Mouse (Mus musculus): ENCODE measurements around the gene Hydin.

The Hydin gene

DNA sequence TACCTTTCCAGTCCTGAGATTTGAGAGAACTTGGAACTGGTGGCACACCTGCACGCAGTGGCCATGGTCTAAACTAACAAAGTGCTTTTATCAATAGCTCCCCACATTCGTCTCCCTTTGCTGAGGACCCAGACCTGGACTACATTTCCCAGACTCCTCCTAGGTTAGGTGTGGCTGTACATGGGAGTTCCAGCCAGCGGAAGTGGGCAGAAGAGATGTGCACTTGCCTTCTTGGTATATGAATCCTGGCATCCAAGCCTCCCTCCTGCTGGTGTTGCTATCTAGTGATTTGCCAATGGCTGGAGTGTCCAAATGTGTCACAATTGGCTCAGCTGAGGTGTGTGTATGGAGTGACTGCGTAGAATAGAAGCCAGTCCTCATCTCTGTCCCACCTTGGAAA, 173.8 kb downstream of the Hydin start:
- no peak for DNase-seq (ENCODE audit: low read depth, low spot score)

DNA sequence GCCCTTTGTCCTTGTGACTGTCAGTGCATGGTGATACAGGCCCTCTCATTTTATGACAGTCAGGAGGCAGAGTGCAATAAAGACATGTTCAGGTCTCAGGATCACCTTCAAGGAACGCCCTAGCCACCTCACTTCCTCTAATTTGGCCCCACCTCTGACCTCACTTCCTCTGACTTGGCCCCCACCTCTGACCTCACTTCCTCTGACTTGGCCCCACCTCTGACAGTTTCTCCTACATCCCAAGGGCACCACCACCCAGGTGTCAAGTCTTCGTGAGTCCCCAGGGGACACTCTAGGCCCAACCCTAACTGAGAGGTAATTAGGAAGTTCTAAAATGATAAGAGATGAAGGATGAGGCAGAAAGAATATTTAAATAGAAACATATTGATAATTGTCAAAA, 177.5 kb downstream of the Hydin start:
- no peak for DNase-seq (ENCODE audit: low read depth, low spot score)

DNA sequence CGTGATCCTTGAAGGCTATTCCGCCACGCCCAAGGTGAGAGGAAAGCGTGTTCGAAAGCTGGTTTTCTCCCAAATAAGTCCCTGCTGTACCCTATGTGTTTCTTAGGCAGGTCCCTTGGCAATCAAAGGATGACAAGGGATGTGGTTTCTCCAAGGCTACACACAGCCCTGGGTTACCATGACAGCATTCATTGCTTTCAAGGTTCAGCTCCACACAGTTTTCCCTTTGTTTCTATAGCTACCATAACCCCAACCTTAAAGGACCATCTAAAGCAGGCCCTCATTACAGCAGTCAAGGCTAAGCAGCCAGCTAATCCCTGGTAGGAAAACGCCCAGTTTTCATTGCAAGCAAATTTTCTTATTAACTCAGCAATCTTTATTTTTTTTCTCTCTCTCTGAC, 183.7 kb downstream of the Hydin start:
- DNase-seq (ENCODE audit: low read depth, low spot score): peak; percentile 12

DNA sequence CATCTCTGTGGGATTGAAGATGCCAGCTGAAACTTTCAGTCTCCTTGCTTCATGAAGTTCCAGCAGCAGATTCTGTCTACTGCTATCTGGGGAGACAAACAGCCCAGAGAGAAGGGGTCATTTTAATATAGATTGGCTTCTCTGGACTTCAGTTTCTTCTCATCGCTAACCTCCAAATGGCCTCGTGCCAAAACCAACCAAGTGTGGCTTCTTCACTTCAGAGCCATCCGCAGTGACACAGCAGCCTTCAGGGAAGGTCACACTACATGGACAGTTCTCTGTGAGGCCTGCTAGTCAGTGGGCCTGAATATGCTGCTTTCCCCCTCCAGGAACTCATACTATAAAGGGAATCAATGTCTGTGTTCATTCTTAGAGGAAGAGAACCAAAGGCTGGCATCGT, 187.7 kb downstream of the Hydin start:
- no peak for DNase-seq (ENCODE audit: low read depth, low spot score)

DNA sequence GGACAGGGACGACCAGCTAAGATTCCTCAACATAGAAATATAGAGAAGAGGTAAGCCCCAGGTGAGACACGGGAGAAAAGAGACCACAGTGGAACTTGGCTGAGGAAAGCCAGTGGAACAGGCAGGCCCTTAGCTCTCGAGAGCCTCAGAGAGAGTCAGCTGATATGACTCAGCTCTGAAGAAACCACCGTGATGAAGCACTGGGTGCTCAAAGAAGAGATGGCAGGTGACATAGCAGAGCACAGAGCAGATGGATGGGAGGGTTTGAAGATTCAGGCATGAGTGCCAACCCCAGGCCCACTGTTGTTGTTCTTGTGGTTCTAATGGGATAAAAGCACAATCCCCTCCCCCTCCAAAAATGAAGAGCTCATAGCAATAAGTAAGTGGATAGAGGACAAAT, 190.6 kb downstream of the Hydin start:
- no peak for DNase-seq (ENCODE audit: low read depth, low spot score)

DNA sequence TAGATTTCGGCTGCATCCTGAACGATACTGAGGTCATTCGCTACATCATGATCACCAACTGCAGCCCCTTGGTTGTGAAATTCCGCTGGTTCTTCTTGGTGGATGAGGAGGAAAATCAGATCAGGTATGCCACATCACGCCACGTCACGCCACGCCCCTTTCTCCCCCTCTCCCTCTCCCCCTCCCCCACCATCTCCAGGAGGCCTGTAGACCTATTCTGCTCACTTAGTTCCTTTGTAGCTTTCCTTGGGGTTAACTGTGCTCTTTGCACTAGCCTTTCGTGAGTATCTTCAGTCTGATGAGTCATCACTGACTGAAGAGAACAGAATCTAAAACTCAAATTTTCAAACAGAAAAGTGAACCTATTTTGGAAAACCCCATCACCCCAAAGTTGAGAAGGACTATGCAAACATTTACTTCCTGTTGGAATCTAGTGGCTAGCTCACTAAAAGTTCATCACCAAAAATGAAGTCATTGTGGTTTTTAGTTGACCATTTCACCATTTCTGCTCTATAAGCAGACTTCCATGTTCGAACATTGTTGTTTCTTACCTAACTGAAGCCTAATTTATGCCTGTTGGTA, 195.9 kb downstream of the Hydin start:
- DNase-seq (ENCODE audit: low read depth, low spot score): no peak

DNA sequence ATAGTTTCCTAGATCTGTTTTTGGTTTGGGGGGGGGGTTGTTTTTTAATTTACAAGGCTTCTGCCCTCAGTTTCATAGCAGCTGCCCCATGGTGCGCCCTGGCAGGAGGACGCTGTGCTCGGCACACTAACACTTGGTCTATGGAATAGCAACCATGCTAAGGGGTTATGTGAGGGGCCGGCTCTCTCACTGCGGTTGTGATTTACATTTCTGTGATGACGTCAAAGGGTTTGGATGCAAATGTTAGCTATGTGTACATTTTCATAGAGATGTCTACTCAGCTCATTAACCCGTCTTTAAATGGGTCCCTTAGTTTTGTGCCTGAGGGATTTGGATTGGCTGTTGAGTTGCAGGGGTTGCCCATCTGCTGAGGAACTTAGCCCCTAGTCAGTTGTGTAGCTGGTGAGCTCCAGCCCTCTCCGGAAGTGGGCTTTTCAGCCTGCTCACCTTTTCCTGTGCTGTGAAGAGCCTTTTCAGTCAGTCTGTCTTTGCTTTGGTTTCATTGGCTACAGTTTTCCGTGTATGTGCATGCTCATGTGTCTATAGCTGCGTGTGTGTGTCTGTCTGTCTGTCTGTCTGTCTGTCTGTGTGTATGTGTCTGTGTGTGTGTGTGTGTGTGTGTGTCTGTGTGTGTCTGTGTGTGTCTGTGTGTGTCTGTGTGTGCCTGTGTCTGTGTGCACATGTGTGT, 197.1 kb downstream of the Hydin start:
- no peak for DNase-seq (ENCODE audit: low read depth, low spot score)

DNA sequence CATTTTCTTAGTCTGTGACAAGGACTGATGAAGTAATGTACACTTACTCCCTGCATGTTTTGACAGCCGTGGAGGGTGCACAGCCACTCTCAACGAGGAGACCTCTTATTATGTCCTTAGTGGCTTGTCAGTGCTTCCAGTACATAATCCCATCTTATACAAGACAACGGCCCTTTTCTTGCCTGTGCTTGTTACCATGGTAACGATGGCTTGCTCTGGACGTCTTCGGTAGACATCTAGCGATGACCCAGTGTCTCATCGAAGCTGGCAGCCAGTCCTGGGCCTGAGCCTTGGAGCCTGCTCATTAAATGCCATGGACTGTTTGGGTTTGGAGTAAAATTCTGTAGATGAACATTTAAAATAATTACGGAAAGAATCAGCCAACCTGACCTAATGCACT, 198.8 kb downstream of the Hydin start:
- no peak for DNase-seq (ENCODE audit: low read depth, low spot score)

DNA sequence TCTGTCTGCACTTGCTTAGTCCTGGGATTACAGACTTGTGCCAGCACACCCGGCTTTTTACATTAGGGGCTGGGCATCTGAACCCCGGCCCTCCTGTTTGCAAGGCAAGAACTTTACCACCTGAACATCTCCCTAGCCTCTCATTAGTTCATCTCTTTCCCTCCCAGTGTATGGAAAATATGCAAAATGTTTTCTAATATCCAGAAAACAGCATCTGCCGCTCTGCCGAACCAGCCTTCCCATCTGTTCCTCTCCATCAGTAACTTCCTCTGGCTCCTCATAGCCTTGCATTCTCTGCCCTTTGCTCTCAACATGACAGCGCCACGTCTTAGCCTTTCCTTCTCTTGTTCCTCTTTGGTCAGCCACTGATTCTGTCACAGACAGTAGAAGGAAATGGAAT, 210.5 kb downstream of the Hydin start:
- no peak for DNase-seq (ENCODE audit: low read depth, low spot score)

DNA sequence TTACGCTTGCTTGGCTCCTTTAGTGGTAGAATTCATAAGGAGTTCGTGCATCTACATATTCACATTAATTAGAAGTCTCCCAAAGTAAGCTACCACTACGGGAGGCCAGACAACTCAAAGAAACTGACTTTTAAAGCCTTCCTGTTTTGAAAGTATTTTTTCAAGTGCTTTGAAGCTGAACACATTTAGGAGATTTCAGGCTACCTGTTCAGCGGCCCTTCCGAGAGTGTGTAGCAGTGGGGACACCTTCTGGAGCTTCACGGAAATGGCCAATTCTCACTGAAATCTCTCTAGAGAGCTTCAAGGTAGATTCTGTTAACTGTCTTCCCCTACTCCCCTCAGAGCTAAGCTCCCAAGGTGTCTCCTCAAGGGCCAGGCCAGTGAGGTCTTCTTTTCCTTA, 211.8 kb downstream of the Hydin start:
- peak; percentile 47 for DNase-seq (ENCODE audit: low read depth, low spot score)

DNA sequence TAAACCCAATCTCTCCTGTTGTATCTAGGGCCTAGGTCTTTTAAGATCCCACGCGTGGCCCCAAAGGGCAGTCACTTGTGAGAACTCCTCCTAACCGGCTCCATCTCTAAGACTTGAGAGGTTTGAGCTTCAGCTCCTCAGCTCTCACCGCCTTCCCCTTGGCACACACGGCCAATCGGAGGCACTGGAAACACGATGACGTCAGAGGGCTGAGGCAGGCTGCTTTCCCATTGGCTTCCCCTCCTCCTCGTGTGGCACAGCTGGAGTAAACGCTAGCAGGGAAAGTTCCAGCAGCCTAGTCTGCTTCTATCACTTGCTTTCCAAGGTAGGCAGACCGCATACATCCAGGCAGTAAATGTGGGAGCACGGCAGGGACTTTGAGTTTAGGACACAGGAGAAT, 212.6 kb downstream of the Hydin start:
- DNase-seq (ENCODE audit: low read depth, low spot score): no peak

DNA sequence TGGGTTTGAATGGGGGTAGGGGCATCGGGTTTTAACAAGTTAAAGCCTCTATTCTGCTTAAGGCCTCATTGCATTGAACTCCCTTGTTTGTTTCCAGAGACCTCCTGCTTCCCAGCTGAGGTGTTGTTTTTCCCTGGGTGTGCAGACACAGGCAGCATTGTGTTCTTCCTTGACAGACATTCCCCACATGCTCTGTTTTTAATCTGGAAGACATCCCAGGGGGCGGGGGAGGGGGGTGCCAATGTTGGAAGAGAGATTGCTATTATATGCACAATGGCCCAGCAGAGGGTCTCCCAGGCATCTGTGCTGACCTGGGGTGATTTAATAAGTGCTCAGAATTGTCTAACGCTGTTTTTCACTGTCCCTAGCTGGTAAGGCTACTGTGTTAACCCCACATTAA, 215.5 kb downstream of the Hydin start:
- no peak for DNase-seq (ENCODE audit: low read depth, low spot score)

DNA sequence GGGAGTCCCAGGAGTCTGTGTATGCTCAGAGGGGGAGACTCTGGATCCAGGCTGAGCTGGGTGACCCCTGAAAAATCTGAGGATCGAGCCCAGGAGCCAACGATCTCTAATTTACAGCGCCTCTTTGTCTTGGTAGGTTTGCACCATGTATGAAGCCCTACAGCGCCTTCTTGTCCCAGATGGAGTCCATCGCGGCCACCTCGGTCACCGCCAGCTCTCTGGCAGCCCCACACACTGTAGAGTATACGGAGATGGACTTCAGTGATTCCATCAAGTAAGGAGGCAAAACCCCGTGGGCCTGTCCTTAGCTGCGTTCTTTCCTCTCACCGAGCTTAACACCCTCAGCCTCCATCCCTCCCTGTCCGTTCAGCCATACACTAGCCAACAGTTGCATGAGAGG, 218.5 kb downstream of the Hydin start:
- DNase-seq (ENCODE audit: low read depth, low spot score): no peak

DNA sequence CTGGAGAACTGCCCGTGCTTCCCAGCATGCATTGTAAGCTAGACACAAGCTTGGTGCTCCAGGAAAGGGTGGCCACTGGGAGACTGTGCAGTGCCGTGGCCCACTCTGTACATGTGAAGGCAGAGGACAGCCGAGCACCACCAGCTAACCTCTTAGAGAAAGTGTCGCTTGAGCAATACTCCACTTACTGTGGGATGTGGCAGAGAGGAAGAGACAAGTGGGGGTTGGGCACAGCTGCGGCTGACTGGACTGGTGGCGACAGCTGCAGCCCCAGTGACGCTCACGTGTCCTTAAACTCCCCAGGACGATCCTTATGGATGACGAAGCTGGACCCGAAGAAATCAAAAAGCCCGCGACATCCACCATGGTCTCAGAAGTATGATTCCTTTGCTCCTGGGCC, 219.2 kb downstream of the Hydin start:
- DNase-seq (ENCODE audit: low read depth, low spot score): no peak

DNA sequence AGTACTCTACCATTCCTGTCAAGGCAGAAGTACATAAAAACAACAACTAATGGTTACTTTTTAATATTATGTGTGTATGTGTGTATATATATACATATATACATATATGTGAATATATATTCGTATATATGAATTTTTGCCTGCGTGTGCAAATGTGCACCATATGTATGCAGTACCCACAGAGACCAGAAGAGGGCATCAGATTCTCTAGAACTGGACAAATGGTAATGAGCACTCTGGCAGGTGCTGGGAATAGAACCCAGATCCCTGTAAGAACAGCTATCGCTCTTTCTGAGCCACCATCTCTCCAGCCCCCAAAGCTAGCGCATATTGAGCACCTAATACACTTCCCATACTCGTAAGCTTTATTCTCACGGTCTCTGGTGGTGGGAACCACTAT, 220.9 kb downstream of the Hydin start:
- DNase-seq (ENCODE audit: low read depth, low spot score): no peak

DNA sequence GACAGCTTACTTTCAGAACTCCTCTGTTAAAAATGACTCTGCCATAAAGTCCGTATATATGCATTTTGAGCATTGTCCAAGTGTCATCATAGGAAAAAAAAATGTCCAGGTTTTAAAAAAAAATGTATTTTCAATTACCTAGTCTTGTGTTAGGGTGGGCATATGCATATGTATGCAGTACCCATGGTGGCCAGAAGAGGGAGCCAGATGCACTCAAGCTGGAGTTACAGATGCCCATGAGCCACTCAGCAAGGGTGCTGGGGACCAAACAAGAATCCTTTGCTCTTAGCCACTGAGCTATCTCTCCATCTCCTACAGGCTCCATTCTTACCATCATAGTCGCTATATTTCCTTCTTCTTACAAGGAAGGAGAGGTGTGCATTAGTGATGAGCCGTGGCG, 222.6 kb downstream of the Hydin start:
- DNase-seq (ENCODE audit: low read depth, low spot score): no peak

DNA sequence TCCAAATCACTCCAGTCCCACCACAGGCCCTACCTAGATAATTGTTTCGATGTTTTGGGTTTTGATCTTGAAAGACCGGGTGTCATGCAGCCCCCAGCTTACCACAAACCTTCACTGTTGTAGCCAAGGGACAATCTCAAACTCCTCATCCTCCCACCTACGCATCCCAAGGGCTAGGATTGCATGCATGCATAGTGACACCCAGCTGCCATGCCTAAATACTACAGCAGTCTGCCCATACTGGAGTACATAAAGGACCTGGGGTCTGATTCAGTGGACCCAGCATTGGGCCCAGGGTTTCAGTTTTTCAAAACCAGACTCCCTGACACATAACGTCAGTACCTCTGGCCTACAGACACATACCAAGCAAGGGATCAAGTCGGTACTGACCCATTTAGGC, 224.3 kb downstream of the Hydin start:
- no peak for DNase-seq (ENCODE audit: low read depth, low spot score)

DNA sequence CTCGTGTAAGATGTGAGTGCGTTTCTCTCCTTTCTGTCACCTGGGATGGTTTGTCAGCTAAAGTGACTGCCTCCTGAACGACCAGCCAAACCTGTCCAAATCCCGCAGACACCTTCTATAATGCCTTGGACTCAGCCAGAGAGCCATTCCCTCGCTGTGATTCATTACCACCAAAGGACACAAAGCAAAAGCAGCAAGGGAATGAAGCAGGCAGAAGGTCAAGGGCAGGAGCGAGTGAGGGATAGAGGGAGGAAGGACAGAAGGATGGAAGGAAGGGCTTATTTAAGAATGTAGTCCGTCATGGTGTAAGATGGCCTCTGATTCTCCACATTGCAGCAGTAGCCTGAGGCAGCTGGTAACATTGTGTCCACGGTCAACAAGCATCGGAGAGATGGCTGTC, 229.5 kb downstream of the Hydin start:
- DNase-seq (ENCODE audit: low read depth, low spot score): no peak

DNA sequence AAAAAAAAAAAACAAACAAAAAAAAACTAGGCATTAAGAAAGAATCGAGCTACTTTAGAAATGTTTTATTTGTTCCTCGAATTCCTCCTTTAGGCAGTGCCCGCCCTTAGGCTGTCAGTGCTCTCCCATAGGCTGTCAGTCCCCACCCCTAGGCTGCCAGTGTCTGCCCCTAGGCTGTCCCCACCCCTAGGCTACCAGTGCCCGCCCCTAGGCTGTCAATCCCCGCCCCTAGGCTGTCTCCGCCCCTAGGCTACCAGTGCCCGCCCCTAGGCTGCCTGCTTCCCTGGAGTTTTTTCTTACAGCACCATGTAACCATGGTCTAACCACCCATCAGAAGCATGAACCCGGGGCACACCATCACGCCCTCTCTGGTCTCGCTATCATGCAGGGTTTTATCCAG, 233.5 kb downstream of the Hydin start:
- no peak for DNase-seq (ENCODE audit: low read depth, low spot score)

DNA sequence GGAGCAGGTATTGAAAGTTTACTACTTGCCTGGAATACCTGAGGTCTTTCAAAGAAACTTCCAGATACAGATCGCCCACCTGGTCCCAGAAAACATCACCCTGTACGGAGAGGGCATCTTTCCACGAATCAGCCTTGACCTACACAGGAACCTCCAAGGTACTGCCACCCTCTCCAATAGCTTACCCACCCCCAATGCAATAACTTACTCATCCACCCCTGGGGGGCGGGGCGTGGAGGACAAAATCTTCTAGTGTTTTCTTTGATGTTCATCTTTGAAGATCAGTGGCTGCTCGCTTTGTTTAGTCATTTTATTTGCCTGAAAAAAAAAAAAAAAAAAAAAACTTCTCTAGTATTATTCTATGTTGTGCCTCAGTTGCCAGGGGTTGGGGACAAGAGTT, 233.9 kb downstream of the Hydin start:
- DNase-seq (ENCODE audit: low read depth, low spot score): no peak

DNA sequence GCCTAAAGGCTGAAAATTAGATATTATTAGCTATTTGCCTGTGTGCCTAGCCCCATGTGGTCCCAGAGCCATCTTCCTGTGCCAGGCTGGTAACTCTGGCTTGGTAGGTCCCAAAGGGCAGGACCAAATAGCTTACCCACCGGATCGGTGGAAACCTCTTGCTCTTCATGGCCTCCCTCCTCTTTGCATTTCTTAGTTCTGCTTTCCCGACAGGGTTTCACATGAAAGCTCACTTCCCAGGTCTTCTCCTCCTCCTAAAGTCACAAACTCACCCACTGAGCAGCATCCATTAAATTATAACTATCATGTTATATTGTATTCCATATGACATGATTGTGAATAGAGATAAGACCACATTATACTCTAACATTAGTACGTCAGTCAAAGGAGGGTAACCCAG, 234.6 kb downstream of the Hydin start:
- no peak for DNase-seq (ENCODE audit: low read depth, low spot score)

DNA sequence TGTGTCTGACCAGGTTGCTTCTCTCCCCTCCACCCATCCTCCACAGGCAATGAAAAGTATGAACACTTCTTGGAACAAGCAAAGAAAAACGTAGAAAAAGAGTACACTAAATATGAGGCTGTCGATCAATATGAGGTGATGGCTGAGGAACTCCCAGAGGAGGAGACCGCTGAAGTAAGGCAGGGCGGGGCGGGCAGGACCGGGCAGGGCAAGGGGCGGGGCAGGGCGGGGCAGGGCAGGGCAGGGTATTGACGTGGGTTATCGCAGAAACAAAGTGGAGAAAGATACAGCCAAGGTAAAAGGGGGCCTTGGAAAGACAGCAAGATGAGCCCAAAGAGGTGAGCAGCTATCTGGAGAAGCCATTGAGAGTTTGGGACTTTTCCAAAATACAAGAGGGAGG, 236.1 kb downstream of the Hydin start:
- DNase-seq (ENCODE audit: low read depth, low spot score): no peak

DNA sequence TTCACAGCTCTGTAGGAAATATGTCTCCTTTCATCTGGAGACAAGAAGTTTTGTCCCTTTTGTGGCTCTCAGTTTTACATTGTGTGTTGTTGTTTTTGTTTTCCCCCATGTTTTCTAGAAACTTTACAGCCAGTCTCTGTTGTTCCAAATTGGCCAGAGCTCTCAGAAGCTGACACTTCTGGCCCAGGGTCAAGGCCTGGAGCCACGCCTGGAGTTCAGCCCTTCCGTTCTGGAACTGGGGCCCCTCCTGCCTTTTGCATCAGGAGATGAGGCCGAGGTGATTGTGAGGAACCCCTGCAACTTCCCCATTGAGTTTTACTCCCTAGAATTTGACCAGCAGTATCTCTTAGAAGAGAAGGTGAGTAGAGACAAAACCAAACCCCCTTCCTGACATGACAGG, 242.0 kb downstream of the Hydin start:
- no peak for DNase-seq (ENCODE audit: low read depth, low spot score)

DNA sequence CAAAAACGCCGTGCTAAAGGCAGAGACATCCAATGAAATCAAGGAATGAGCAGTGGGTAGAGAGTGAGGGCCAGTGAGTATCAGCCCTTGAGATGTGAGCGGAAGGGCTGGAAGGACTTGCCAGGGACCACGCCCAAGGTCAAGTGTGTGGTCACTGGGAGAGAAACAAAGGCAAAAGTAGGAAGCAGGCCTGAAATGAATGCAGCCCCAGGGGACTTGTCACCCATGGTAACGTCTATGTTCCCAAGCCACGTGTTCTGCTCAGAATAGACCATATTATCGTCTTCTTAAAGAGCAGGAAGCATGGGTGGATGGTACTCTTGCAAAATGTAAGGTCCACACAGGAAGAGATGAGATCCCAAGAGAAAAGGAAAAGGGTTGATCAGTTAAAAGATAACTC, 253.0 kb downstream of the Hydin start:
- no peak for DNase-seq (ENCODE audit: low read depth, low spot score)
